Mouse (Mus musculus) midbrain, postnatal 0 days (tissue): ENCODE results near the gene Akap13. TPM values are rescaled to one million over a fixed set of nuclear protein-coding genes. Genes with fewer than 3 reads are reported as not detected.

Experiments
- ATAC-seq: fragments of 200-750 bp; cut with Nextera tagmentation; 2 replicates; pipeline ENCODE4 v1.8.0; 2017; ENCODE audit warnings: moderate number of reproducible peaks, mild to moderate bottlenecking, moderate TSS enrichment, moderate library complexity; ENCODE audit not compliant: low FRiP score
- DNase-seq: peaks from one replicate; pipeline ENCODE4 v3.0.0-alpha.2; 2015; ENCODE audit warnings: low spot score
- H3K27ac ChIP-seq: fragments of 300-500 bp; sonication (generic); 2 replicates; pipeline ENCODE4 v1.5.1; 2014; ENCODE audit warnings: low read depth, mild to moderate bottlenecking, low read length, mixed read lengths
- H3K27me3 ChIP-seq: fragments of 300-500 bp; sonication (generic); 2 replicates; pipeline ENCODE4 v1.6.1; 2014; ENCODE audit warnings: low read length, control low read depth, mixed read lengths; ENCODE audit not compliant: insufficient read depth
- H3K36me3 ChIP-seq: fragments of 300-500 bp; sonication (generic); 2 replicates; pipeline ENCODE4 v1.6.1; 2014; ENCODE audit warnings: low read length, control low read depth, mixed read lengths; ENCODE audit not compliant: insufficient read depth
- H3K4me1 ChIP-seq: fragments of 300-500 bp; sonication (generic); 2 replicates; pipeline ENCODE4 v1.6.1; 2014; ENCODE audit warnings: mild to moderate bottlenecking, control low read depth, antibody characterized with exemption, low read length, mixed read lengths; ENCODE audit not compliant: insufficient read depth
- H3K4me2 ChIP-seq: fragments of 300-500 bp; sonication (generic); 2 replicates; pipeline ENCODE4 v1.6.1; 2014; ENCODE audit warnings: low read depth, mild to moderate bottlenecking, low read length, mixed read lengths; ENCODE audit not compliant: poor library complexity, severe bottlenecking
- H3K4me3 ChIP-seq: fragments of 300-500 bp; sonication (generic); 2 replicates; pipeline ENCODE4 v1.5.1; 2014; ENCODE audit warnings: low read depth, mild to moderate bottlenecking, low read length, moderate library complexity
- H3K9ac ChIP-seq: fragments of 300-500 bp; sonication (generic); replicated peaks from 2 replicates; pipeline ENCODE4 v1.6.1; 2014; ENCODE audit warnings: mild to moderate bottlenecking, low read length, moderate library complexity, mixed read lengths; ENCODE audit not compliant: poor library complexity, severe bottlenecking
- H3K9me3 ChIP-seq: fragments of 300-500 bp; sonication (generic); 2 replicates; pipeline ENCODE4 v1.6.1; 2016; ENCODE audit warnings: low read length, control low read depth
- CTCF ChIP-seq: IDR thresholded peaks from 2 replicates; pipeline ENCODE4 v1.5.1; 2016; ENCODE audit warnings: antibody characterized with exemption, mild to moderate bottlenecking
- WGBS: fragments of 180-500 bp; shearing (Covaris S2); extraction: QIAGEN DNeasy Blood & Tissue Kit; methylation state at CpG from one replicate; pipeline ENCODE4 v1.1.7; 2014; 5-methylcytosine and 5-hydroxymethylcytosine counted together
- microRNA-seq: library from miRNA; unstranded; fragments of <30 nt; microRNA quantifications from one replicate; pipeline ENCODE4, GENCODE M21; 2016; ENCODE audit warnings: borderline number of aligned reads
- polyA plus RNA-seq: library from polyadenylated mRNA; unstranded; fragments of >200 nt; fragmentation: Nextera tagmentation; extraction: Ambion mirVana; gene quantifications from 2 replicates; pipeline ENCODE4 v1.2.1, GENCODE M21; 2015
- total RNA-seq: library from RNA; depleted of rRNA; stranded (reverse); fragments of >200 nt; gene quantifications from 2 replicates; pipeline ENCODE4 v1.2.3, GENCODE M21; 2014; rRNA removed

The Akap13 gene
- total and polyA plus RNA-seq, 2 experiments from 2014 or later = 11.7 to 24.6 TPM

DNA sequence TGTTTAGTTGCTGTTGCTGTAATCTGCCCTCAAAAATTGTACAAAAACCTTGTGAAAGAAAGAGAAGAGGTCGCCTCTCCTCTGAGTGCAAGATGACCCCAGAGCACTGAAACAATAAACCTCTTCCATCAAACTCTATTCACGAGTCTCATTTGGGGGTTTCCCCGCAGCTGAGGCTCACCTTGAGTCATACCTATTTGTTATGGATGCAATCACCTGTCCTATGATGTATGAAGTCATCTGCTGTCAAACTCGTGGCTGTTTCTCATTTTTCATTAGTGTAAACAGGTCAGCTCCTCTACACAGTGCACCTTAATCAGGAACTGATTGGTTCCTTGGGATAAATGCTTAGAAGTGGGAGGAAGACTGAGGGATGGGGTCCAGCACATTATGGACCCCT is 345.2 kb downstream of the Akap13 start:
- ATAC-seq = no peak
- H3K36me3 ChIP-seq = no peaks in the 10 kb centered on the region
- H3K27me3 ChIP-seq = no peaks in the 10 kb centered on the region
- no peaks in the 10 kb centered on the region for H3K4me1 ChIP-seq
- no peak for DNase-seq
- no peaks in the 10 kb centered on the region for H3K9me3 ChIP-seq
- no peak for TF ChIP-seq CTCF
- no peak overlapping the region for H3K4me2 ChIP-seq
- H3K9ac ChIP-seq = no peak overlapping the region
- H3K27ac ChIP-seq = no peak overlapping the region
- WGBS = 73% methylated on average over 4 of the region's 4 CpGs
- H3K4me3 ChIP-seq = no peak overlapping the region

- no peaks in the 10 kb centered on the region for H3K9me3 ChIP-seq
- WGBS = 95% methylated on average over 3 of the region's 3 CpGs
- ATAC-seq (no peak), DNase-seq (no peak)
- H3K36me3 ChIP-seq = no peaks in the 10 kb centered on the region
- H3K4me1 ChIP-seq = no peaks in the 10 kb centered on the region
- no peaks in the 10 kb centered on the region for H3K27me3 ChIP-seq
- no peak overlapping the region for H3K27ac ChIP-seq
- no peak overlapping the region for H3K9ac ChIP-seq
- H3K4me2 ChIP-seq = no peak overlapping the region
- H3K4me3 ChIP-seq = no peak overlapping the region
- no peak for TF ChIP-seq CTCF
These were observed 345.7 kb downstream of the Akap13 start for GRCm38 (mm10) chr7:75801022-75801421.

- Histone ChIP-seq H3K4me1 (no peaks in the 10 kb centered on the region), H3K9ac (no peak overlapping the region), H3K27ac (no peak overlapping the region), H3K27me3 (no peaks in the 10 kb centered on the region), H3K4me2 (no peak overlapping the region), H3K4me3 (no peak overlapping the region), H3K36me3 (no peaks in the 10 kb centered on the region), H3K9me3 (no peaks in the 10 kb centered on the region)
- ATAC-seq (no peak), DNase-seq (no peak)
- no peak for TF ChIP-seq CTCF
- 89% methylated on average over 5 of the region's 5 CpGs for WGBS
These were observed 346.5 kb downstream of the Akap13 start for GRCm38 (mm10) chr7:75801621-75802358.

DNA sequence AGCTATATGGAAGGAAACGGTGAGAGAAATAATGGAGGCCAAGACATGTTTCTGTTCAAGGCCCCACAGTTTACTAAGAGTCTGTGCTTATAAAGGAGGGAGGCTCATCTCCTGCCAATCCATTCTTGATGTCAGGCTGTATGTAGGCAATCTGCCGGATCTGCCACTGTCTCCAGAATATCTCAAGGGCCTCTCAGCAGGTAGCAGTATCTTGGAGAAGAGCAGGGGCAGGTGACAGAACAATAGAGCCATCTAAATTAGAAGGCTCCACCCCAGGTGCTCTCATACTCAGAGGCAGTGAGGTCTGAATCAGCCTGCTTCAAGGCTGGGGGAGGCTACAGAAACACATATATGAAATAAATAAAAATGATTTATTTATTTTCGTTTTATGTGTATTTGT is 347.6 kb downstream of the Akap13 start:
- H3K27ac ChIP-seq = no peak overlapping the region
- WGBS = 70% methylated on average over 3 of the region's 3 CpGs
- no peaks in the 10 kb centered on the region for H3K36me3 ChIP-seq
- H3K27me3 ChIP-seq = no peaks in the 10 kb centered on the region
- TF ChIP-seq CTCF = no peak
- no peak overlapping the region for H3K4me3 ChIP-seq
- no peaks in the 10 kb centered on the region for H3K9me3 ChIP-seq
- DNase-seq (no peak), ATAC-seq (no peak)
- no peaks in the 10 kb centered on the region for H3K4me1 ChIP-seq
- no peak overlapping the region for H3K4me2 ChIP-seq
- no peak overlapping the region for H3K9ac ChIP-seq

Small RNA genes lying within 50 kb of the gene (microRNA-seq; reads per million reads assigned to microRNA genes)
- not detected for gene Gm23251

Other genes starting within 250 kb of the Akap13 start
- 36.8 and 42.2 TPM in 2 replicates for gene Sv2b, start 146.3 kb upstream of the Akap13 start, total RNA-seq
- gene Sv2b, start 146.3 kb upstream of the Akap13 start, polyA plus RNA-seq = 12.9 and 13.7 TPM in 2 replicates